Mouse (Mus musculus): ENCODE measurements around the gene 1700001O22Rik.

1700001O22Rik gene

GRCm38 (mm10) chr2:30810573-30810972, 7.1 kb upstream of the 1700001O22Rik start:
- no peak for DNase-seq

GRCm38 (mm10) chr2:30809503-30809902, 6.0 kb upstream of the 1700001O22Rik start:
- DNase-seq: no peak

GRCm38 (mm10) chr2:30808296-30808655, 4.8 kb upstream of the 1700001O22Rik start:
- no peak for DNase-seq

DNA sequence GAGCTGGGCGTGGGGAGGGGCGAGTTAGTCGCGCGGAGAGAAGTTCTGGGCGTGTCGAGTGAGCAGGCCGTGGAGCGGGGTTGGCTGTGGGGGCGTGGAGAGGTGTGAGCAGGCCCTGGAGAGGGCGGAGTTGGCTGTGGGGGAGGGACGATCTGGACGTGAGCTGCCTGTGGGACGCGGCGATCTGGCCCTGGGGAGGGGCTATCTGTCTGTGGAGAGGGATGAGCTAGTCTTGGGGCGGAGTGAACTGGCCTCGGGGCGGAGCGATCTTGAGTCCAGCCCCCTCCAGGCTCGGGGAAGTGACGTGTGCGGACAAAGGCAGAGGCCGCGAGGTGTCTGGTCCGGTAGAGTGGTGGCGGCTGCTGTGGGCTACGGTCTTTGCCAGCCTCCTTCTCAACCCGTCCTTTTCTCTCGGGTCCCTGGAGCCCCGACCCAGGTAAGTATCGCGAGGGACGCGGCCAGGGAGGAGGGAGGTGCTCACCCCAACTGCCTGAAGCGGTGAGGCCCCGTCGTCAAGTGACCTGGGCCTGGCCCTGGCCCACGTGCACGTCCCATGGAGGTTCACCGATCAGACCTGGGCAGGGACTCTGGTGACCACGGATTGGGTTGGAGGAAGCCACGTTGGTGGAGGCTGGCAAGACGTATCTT, 4.3 kb upstream of the 1700001O22Rik start, which contains the start of gene Ntmt1:
Gene Ntmt1 (plus strand): TSS at position 179 of the 648 bp plus-strand sequence.
- DNase-seq: peak; percentile 100

DNA sequence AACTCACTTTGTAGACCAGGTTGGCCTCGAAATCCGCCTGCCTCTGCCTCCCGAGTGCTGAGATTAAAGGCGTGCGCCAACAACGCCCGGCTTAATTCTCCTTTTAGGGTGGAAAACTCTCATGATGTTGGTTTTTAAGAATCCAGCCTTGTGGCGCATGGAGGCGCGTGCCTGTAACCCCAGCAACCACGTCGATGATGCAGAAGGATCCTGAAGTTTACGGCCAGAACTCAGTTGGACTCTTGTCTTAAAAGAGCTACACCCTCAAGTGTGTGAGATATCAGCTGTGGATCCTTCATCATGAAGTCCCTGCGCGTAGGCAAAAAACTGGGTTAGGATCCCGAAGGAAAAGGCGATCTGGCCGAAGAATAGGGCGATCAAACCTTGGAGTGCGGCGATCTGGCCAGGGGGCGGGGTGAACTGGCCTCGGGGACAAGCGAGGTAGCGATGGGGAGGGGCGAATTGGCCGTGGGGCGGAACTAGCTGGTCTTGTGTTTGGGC, 3.7 kb upstream of the 1700001O22Rik start:
- DNase-seq: no peak

GRCm38 (mm10) chr2:30805983-30806382, 2.5 kb upstream of the 1700001O22Rik start:
- no peak for DNase-seq

- no peak for DNase-seq
Observed at GRCm38 (mm10) chr2:30801067-30801852, 2.2 kb downstream of the 1700001O22Rik start.

GRCm38 (mm10) chr2:30800671-30801066, 2.8 kb downstream of the 1700001O22Rik start:
- no peak for DNase-seq

- no peak for DNase-seq
Observed at GRCm38 (mm10) chr2:30799456-30799855, 4.0 kb downstream of the 1700001O22Rik start.

DNA sequence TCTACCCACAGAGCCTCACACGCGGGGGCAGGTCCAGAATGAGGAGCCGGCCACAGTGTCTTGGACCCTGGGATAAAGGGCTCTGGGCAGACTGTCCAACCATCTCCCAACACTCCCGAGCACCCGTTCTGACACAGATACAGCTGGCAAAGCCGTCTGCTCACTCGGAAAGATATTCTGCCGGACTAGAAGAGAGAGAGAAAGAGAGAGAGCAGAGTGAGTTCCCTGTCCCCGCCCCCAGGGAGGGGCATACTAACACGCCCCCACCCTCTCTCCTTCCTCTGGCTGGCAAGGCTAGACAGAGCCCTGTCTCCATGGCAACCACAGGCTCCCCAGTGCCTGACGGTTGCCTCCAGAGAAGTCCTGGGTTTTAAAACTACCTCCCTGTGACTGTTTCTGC, 7.1 kb downstream of the 1700001O22Rik start:
- DNase-seq: peak; percentile 97

DNA sequence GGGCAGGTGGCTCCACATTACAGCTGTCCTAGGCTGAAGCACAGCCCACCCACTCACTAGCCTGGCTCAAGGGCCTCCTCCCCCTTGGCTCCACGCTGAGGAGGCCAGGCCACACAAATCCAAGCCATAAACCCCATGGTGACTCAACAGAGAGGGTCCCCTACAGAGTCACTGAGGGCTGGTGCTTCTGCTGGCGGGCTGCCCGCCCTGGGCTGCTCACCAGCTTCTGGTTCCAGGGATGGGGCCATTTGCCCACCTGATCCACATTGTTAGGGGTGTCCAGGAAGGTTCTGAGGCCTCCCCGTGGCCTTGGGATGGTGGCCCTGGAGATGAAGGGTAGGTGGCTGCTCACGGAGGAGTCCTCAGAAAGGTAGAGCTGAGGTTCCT, 7.6 kb downstream of the 1700001O22Rik start:
- DNase-seq: peak; percentile 39

DNA sequence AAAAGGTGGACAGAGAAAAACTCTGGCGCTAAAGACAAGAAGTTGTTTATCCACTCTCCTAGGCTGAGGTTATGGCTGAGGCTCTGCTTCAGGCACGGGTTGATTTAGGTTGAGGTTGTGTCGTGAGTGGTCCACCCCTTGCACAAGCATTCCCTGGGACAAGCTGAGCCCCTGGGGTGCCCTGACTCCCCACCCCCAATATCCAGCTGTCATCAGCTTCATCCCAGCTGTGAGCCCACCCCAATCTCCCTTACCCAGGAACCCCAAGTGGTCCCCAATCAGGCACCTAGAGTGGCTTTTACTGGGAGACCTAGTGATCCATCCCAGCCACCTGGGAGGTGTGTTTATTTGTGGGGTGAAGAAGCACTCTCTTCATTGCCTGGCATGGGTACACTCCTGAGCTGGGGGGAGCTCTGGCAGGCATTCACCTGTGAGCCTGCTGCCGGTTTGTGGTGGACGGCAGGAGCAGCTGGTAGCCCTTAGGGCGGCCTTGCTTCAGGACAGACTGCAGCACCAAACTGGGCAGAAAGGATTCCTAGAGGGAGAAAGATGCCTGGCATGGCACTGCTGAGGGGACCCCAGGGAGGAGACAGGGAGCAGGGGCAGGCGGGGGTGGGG, 8.1 kb downstream of the 1700001O22Rik start:
- no peak for DNase-seq

GRCm38 (mm10) chr2:30794179-30795108, 9.0 kb downstream of the 1700001O22Rik start:
- peak; percentile 89 for DNase-seq

- DNase-seq: no peak
Observed at GRCm38 (mm10) chr2:30792061-30792460, 11.4 kb downstream of the 1700001O22Rik start.

DNA sequence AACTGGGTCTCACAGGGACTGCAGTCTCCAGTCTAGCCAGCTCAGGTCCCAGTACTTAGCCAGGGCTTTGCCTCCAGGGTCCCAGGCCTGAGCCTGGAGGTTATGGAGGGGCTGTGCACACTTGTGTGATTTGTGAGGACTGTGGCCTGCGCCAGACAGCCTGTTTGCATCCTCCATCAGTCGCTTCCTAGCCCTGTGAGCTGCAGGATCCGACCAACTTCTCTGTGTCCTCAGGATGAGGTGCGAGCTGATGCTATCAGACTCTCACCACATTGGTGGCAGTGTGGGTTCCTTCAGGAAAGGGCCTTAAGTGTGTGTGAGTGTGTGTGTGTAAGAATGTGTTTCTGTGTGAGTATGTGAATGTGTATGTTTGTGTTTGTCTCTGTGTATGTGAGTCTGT, 16.0 kb downstream of the 1700001O22Rik start:
- no peak for DNase-seq

DNA sequence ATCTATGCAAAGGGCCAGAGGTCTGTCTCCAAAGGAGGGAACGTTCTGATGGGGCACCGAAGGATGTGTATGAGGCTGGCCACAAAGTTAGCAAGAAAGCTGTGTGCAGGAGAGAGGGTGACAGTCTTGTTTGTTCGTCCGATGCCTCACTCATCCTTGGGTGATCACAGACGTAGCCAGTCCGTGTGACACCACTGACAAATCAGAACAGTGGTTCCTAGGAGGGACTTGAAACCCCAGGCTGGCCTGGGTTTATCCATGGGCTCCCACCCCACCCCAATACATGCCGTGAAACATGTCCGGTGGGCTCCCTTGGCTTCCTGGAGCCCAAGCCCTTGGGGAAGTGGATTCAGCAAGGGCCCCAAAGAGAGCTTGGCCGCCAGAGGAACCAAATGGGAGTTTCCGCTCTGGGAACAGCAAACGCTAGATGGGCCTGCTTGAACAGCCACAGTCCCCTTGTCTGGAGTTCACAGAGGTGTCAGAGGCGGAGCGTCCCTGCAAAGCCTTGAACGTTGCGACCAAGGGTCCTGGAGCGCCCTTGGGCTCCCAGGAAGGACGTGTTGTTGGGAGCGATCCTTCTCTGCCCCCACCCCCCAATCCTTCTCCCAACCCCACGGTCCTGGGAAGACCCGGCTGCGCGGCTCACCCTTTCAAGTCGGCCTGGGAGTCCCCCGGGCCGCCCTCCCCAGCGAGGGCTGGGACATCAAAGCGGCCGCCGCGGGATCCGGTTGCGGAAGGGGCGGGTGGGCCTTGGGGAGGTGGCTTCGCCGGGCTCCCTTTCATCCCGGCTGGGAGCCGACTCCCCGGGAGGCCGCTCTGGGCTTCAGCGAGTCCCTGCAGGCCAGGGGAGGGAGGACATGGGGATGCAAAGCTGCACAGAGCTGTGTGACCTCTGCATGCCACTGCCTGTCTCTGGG, 19.1 kb downstream of the 1700001O22Rik start:
- DNase-seq: no peak

DNA sequence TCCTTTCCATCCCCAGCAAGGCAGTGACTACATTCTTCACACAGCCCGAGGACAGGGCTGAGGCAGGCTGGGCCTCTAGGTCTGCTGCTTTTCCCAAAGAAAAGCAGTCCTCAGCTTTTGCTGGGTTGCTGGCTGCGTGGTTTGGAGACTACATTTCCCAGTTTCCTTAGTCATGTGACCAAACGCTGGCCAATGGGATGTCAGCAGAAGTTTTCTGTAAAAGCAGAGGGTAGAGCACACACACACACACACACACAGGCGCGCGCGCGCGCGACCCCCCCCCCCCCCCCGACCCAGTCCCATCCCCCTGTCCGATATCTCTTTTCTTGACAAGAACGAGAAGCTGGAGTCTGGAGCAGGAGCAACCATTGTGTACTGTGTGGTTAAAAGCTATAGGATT, 20.1 kb downstream of the 1700001O22Rik start:
- DNase-seq: peak; percentile 78

GRCm38 (mm10) chr2:30782312-30783290, 20.9 kb downstream of the 1700001O22Rik start:
- no peak for DNase-seq

DNA sequence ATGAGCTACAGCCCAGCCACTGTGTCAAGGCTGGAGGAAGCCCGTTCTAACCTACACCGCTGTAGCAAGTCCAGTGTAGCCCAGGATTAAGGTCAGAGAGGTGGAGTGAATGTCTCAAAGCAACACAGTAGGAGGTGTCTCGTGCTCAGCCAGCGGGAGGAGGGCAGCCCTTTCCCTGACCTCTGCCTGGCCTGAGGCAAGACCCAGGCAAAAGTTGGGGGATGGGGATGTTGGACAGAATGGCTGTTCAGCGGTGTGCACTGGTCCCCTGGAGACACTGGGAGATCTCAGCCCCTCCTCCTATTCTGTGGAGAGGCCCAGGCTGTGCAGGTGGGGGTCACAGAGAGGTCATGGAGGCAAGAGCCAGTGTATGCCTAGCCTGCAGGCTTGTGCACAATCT, 24.2 kb downstream of the 1700001O22Rik start:
- no peak for DNase-seq

GRCm38 (mm10) chr2:30778235-30778634, 25.2 kb downstream of the 1700001O22Rik start:
- DNase-seq: no peak

Data from layer of hippocampus, adult 9-11 months (tissue).